Mouse (Mus musculus) embryonic facial prominence, embryonic 14.5 days (tissue): ENCODE results near the gene Kif13a. TPM values are rescaled to one million over a fixed set of nuclear protein-coding genes. Genes with fewer than 3 reads are reported as not detected.
A peak's percentile ranks its signal among the peaks of the same experiment; 100 is the strongest.

Experiments used
- ATAC-seq: fragments of 200-750 bp; cut with Nextera tagmentation; 2 replicates; pipeline ENCODE4 v1.8.0; 2017; ENCODE audit warnings: low read depth, moderate number of reproducible peaks, moderate TSS enrichment
- DNase-seq: peaks from one replicate; pipeline ENCODE4 v3.0.0-alpha.2; 2015; ENCODE audit warnings: low spot score
- H3K27ac ChIP-seq: fragments of 300-500 bp; sonication (generic); replicated peaks from 2 replicates; pipeline ENCODE4 v1.5.1; 2014; ENCODE audit warnings: low read depth, mild to moderate bottlenecking, low read length, moderate library complexity
- H3K27me3 ChIP-seq: fragments of 300-500 bp; sonication (generic); replicated peaks from 2 replicates; pipeline ENCODE4 v1.6.1; 2014; ENCODE audit warnings: low read length; ENCODE audit not compliant: control insufficient read depth, insufficient read depth
- H3K36me3 ChIP-seq: fragments of 300-500 bp; sonication (generic); 2 replicates; pipeline ENCODE4 v1.6.1; 2014; ENCODE audit warnings: low read length, mixed read lengths; ENCODE audit not compliant: control insufficient read depth, insufficient read depth
- H3K4me1 ChIP-seq: fragments of 300-500 bp; sonication (generic); 2 replicates; pipeline ENCODE4 v1.6.1; 2014; ENCODE audit warnings: antibody characterized with exemption, low read length; ENCODE audit not compliant: control insufficient read depth, insufficient read depth
- H3K4me2 ChIP-seq: fragments of 300-500 bp; sonication (generic); 2 replicates; pipeline ENCODE4 v1.6.1; 2014; ENCODE audit warnings: low read depth, mild to moderate bottlenecking, low read length, moderate library complexity, mixed read lengths
- H3K4me3 ChIP-seq: fragments of 300-500 bp; sonication (generic); 2 replicates; pipeline ENCODE4 v1.5.1; 2014; ENCODE audit warnings: low read depth, mild to moderate bottlenecking, low read length
- H3K9ac ChIP-seq: fragments of 300-500 bp; sonication (generic); 2 replicates; pipeline ENCODE4 v1.6.1; 2014; ENCODE audit warnings: low read depth, mild to moderate bottlenecking, low read length, moderate library complexity, mixed read lengths
- H3K9me3 ChIP-seq: fragments of 300-500 bp; sonication (generic); 2 replicates; pipeline ENCODE4 v1.6.1; 2016; ENCODE audit warnings: low read length; ENCODE audit not compliant: control insufficient read depth
- WGBS: fragments of 180-500 bp; shearing (Covaris S2); extraction: QIAGEN DNeasy Blood & Tissue Kit; methylation state at CpG from one replicate; pipeline ENCODE4 v1.1.7; 2014; 5-methylcytosine and 5-hydroxymethylcytosine counted together
- polyA plus RNA-seq: library from polyadenylated mRNA; unstranded; fragments of >200 nt; fragmentation: Nextera tagmentation; extraction: Ambion mirVana; gene quantifications from 2 replicates; pipeline ENCODE4 v1.2.1, GENCODE M21; 2014

Kif13a gene
- polyA plus RNA-seq, 1 experiment from 2014 or later: 24.0 TPM

GRCm38 (mm10) chr13:46902568-46903255 is 27.0 kb downstream of the Kif13a start:
- ATAC-seq (no peak), DNase-seq (no peak)
- WGBS: 80% methylated on average over 7 of the region's 7 CpGs
- no peak overlapping the region for H3K9ac ChIP-seq
- H3K9me3 ChIP-seq: 0 out of 2 replicates have a peak, but pooled peaks cover 10% of the 10 kb centered on the region
- no peaks in the 10 kb centered on the region for H3K36me3 ChIP-seq
- no peak overlapping the region for H3K4me2 ChIP-seq
- H3K27me3 ChIP-seq: no peaks in the 10 kb centered on the region
- no peak overlapping the region for H3K4me3 ChIP-seq
- no peaks in the 10 kb centered on the region for H3K4me1 ChIP-seq
- H3K27ac ChIP-seq: no peak overlapping the region

- Histone ChIP-seq H3K4me1 (no peaks in the 10 kb centered on the region), H3K9ac (no peak overlapping the region), H3K27ac (no peak overlapping the region), H3K9me3 (0 out of 2 replicates have a peak, but pooled peaks cover 10% of the 10 kb centered on the region), H3K4me2 (no peak overlapping the region), H3K27me3 (no peaks in the 10 kb centered on the region), H3K4me3 (no peak overlapping the region), H3K36me3 (no peaks in the 10 kb centered on the region)
- no peak for ATAC-seq
- DNase-seq: no peak
- 94% methylated on average over 11 of the region's 11 CpGs for WGBS
These were observed 28.7 kb downstream of the Kif13a start for GRCm38 (mm10) chr13:46900870-46901555.

GRCm38 (mm10) chr13:46898837-46899236 is 30.8 kb downstream of the Kif13a start:
- Histone ChIP-seq H3K9ac (no peak overlapping the region), H3K36me3 (no peaks in the 10 kb centered on the region), H3K4me3 (no peak overlapping the region), H3K27ac (no peak overlapping the region), H3K27me3 (no peaks in the 10 kb centered on the region), H3K4me1 (no peaks in the 10 kb centered on the region), H3K9me3 (0 out of 2 replicates have a peak, but pooled peaks cover 10% of the 10 kb centered on the region), H3K4me2 (no peak overlapping the region)
- no peak for DNase-seq
- WGBS: 71% methylated on average over 2 of the region's 2 CpGs
- ATAC-seq: no peak

- no peak for ATAC-seq
- Histone ChIP-seq H3K27ac (no peak overlapping the region), H3K4me3 (no peak overlapping the region), H3K9me3 (0 out of 2 replicates have a peak, but pooled peaks cover 10% of the 10 kb centered on the region), H3K4me2 (no peak overlapping the region), H3K27me3 (no peaks in the 10 kb centered on the region), H3K36me3 (no peaks in the 10 kb centered on the region), H3K4me1 (no peaks in the 10 kb centered on the region), H3K9ac (no peak overlapping the region)
- WGBS: 68% methylated on average over 11 of the region's 11 CpGs
- DNase-seq: no peak
These were observed 31.3 kb downstream of the Kif13a start for GRCm38 (mm10) chr13:46898411-46898810.

GRCm38 (mm10) chr13:46892380-46892779 is 37.3 kb downstream of the Kif13a start:
- peaks cover 4% of the 10 kb centered on the region for H3K4me1 ChIP-seq
- DNase-seq: peak; percentile 76
- H3K4me2 ChIP-seq: no peak overlapping the region
- no peak overlapping the region for H3K27ac ChIP-seq
- no peaks in the 10 kb centered on the region for H3K36me3 ChIP-seq
- no peak overlapping the region for H3K9ac ChIP-seq
- no peaks in the 10 kb centered on the region for H3K9me3 ChIP-seq
- ATAC-seq: 0 out of 2 replicates have a peak, but pooled peaks have one; percentile 26
- H3K27me3 ChIP-seq: no peaks in the 10 kb centered on the region
- no peak overlapping the region for H3K4me3 ChIP-seq
- 45% methylated on average over 4 of the region's 4 CpGs for WGBS

GRCm38 (mm10) chr13:46888150-46888683 is 41.5 kb downstream of the Kif13a start:
- DNase-seq (no peak), ATAC-seq (no peak)
- Histone ChIP-seq H3K9ac (no peak overlapping the region), H3K4me2 (no peak overlapping the region), H3K36me3 (no peaks in the 10 kb centered on the region), H3K4me1 (peaks cover 4% of the 10 kb centered on the region), H3K9me3 (no peaks in the 10 kb centered on the region), H3K27me3 (no peaks in the 10 kb centered on the region), H3K27ac (no peak overlapping the region), H3K4me3 (no peak overlapping the region)
- WGBS: 81% methylated on average over 12 of the region's 12 CpGs

- no peak for ATAC-seq
- no peak for DNase-seq
- H3K4me3 ChIP-seq: no peak overlapping the region
- no peaks in the 10 kb centered on the region for H3K9me3 ChIP-seq
- no peaks in the 10 kb centered on the region for H3K4me1 ChIP-seq
- no peak overlapping the region for H3K9ac ChIP-seq
- 89% methylated on average over 10 of the region's 10 CpGs for WGBS
- H3K36me3 ChIP-seq: no peaks in the 10 kb centered on the region
- H3K27me3 ChIP-seq: no peaks in the 10 kb centered on the region
- no peak overlapping the region for H3K4me2 ChIP-seq
- H3K27ac ChIP-seq: no peak overlapping the region
These were observed 43.0 kb downstream of the Kif13a start for GRCm38 (mm10) chr13:46886497-46887261.

- Histone ChIP-seq H3K9me3 (no peaks in the 10 kb centered on the region), H3K9ac (no peak overlapping the region), H3K27ac (no peak overlapping the region), H3K4me2 (no peak overlapping the region), H3K4me3 (no peak overlapping the region), H3K27me3 (no peaks in the 10 kb centered on the region), H3K36me3 (no peaks in the 10 kb centered on the region), H3K4me1 (no peaks in the 10 kb centered on the region)
- DNase-seq: no peak
- ATAC-seq: no peak
- WGBS: 59% methylated on average over 5 of the region's 5 CpGs
These were observed 44.0 kb downstream of the Kif13a start for GRCm38 (mm10) chr13:46885759-46886060.
